Mouse (Mus musculus) retina, embryonic 14.5 days (tissue): ENCODE results near the gene Dclk2.
A peak's percentile ranks its signal among the peaks of the same experiment; 100 is the strongest.

ENCODE experiments used
- DNase-seq: peaks from one replicate; pipeline ENCODE4 v3.0.0-alpha.2; 2015; ENCODE audit warnings: low spot score

Gene Dclk2

GRCm38 (mm10) chr3:86797871-86798460, 122.7 kb downstream of the Dclk2 start:
- no peak for DNase-seq

DNA sequence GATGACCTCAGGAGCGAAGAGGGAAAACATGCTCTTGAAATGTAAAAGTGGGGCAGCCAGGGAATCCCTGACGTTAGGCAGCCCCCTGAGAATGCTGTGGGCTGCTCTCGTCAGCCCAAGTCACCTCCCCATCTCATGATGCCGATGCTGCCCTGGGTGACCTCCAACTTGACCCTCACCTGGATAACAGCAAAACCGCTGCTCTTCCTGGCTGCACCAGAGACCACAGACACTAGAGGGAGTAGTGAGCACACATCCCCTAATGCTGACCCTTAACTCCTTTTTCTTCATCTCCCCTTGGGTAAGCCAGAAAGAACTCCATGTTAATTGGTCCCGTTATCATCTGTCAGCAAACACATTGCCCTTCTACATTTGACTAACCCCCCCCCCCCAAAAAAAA, 123.9 kb downstream of the Dclk2 start:
- DNase-seq: peak; percentile 68

DNA sequence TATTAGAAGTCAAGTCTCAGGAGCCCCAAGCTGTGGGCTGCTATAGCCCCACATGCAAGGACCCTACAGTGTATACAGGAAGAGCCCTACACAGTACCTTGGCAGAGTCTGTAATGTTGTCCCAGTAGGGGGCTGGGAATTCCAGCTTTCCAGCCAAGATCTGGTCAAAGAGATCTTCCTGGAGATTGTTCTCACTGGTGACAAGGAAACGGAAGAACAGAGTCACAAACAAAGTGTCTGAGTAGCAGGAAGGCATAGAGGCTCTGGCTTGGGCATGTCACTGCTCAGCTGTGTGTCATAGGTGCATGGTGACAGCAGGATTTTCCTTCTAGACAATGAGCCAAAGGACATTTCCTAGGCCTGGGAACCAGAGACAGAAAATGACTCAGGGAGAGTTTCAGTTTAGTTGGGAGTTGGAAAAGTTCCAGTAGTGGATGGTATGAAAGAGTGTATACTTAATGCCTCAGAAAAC, 126.9 kb downstream of the Dclk2 start:
- DNase-seq: no peak

- DNase-seq: no peak
These were observed 127.4 kb downstream of the Dclk2 start for GRCm38 (mm10) chr3:86793264-86793663.

- DNase-seq: peak; percentile 11
These were observed 130.9 kb downstream of the Dclk2 start for GRCm38 (mm10) chr3:86789752-86790151.

- DNase-seq: peak; percentile 91
These were observed 131.9 kb downstream of the Dclk2 start for GRCm38 (mm10) chr3:86788711-86789110.

DNA sequence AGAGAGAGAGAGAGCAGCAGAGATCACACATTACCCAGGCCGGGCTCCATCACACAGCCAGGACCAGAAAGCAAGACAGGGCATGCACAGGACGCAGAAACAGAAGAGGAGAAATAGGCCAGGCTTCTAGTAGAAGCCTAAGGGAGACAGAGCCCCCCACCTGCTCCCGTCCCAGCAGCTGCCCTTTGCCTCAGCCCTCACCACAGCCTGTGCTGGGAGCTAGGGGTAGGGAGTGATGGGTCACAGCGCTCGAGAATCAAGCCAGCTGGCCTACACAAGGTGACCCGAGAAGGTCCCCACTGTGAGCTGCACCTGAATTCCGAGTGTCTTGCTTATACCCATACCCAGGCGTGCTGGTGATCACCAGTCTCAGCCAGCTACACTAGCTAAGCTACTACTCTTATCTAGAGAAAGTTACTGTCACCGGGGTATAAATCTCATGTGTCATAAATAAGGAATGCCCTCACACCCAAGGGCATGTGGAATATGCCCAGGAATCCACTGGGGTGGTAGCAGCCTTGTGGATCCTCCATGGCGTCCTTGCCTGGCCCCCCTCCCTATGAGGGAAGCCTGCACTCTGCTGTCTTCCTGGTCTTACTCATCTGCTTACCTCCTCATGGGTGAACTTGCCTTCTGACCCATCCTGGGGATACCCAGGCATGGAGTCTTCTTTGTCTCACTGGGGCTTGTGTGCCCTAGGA, 133.1 kb downstream of the Dclk2 start:
- DNase-seq: no peak

- DNase-seq: peak; percentile 22
These were observed 133.8 kb downstream of the Dclk2 start for GRCm38 (mm10) chr3:86786845-86787351.

DNA sequence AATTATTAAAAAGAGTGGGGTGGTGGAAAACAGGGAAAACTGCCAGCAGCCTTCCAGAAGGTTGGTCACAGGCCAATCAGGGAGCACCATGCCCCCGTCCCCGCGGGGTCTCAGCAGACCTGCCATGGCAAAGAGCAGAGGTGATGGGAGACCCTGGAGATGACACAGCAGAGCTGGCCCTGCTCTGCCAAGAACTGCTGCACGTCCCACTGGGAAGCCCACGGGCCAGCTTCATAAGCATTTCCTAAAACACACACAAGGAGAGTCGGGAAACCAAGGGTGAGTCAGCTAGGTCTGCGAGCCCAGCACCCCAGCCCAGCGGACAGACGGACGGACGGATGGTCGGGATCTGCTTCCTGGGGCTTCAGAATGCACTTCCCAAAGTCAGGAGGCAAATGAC, 134.4 kb downstream of the Dclk2 start:
- no peak for DNase-seq

DNA sequence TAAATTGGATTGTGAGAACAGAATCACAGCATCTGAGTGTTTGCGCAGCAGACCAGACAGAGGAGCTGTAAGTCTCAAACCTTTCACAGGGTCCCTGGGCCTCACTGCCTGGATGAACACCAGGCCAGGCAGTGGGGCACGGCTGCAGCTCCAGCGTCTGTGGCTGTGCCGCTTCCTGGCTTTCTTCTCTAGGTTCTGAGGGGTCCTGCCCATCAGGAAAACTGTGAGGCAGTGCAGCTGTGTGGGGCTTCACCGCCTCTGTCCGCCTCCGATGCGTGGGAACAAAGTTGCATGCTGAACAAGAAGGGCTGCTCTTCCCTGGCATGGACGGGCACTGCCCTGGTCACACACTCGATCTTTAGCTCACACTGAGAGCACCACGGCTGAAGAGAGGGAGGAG, 135.7 kb downstream of the Dclk2 start:
- no peak for DNase-seq

- no peak for DNase-seq
These were observed 136.6 kb downstream of the Dclk2 start for GRCm38 (mm10) chr3:86784051-86784450.

DNA sequence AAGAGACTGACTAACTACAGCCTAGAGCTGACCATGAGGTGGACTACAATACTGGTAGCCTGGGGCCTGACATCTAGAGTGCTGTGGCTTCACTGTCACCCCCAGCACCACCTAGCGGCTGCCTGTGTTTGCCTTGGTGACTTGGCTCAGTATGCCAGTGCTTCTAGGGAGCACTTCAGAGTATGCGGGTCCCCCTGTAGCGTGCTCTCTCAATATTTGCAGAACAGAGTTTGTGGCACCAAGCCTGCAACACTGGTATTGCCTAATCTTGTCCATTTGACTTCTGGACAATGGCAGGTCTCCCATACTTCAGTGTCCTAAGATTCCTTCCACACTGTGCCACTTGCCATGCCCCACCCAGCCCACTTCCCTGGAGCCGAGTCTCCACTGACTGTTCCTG, 140.9 kb downstream of the Dclk2 start:
- DNase-seq: no peak

DNA sequence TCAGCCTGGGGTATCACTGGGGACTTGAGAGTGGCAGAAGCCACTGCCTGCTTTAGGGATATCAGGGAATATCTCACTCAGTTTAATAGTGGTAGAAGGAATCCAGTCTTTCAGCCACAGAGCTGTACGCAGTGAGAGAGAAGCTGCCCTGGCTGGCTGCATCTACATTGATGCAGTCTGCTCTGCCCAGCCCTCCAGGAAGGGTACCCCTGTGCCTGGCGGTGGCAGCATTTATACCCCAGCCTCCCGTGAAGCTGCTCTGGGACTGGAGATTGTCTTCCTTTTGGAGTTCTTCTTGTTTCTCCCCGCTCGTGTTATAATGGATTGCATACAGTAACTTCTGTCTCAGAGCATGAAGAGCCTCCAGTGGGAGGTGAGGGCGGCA, 145.2 kb downstream of the Dclk2 start:
- DNase-seq: no peak

- no peak for DNase-seq
These were observed 145.8 kb downstream of the Dclk2 start for GRCm38 (mm10) chr3:86774566-86775443.

- no peak for DNase-seq
These were observed 151.7 kb downstream of the Dclk2 start for GRCm38 (mm10) chr3:86768969-86769368.

DNA sequence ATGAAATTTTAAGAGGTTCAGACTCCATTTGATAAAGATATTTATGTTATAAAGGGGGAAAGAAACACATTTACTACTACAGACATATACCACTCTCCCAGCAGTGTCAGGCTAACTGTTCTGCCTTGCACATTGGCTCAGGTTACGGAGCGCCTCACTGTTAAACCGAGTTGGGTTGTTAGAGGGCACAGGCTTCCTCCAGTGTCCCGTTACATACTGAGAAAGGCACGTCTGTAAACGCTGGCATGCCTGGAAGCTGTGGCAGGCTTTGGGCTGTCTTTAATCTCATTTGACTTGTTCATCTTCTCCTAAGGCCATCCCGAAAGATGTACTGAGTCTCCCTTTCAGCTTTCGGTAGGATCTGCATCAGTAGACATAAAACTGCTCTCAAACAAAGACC, 152.1 kb downstream of the Dclk2 start:
- DNase-seq: no peak

- DNase-seq: no peak
These were observed 158.2 kb downstream of the Dclk2 start for GRCm38 (mm10) chr3:86762456-86762855.

DNA sequence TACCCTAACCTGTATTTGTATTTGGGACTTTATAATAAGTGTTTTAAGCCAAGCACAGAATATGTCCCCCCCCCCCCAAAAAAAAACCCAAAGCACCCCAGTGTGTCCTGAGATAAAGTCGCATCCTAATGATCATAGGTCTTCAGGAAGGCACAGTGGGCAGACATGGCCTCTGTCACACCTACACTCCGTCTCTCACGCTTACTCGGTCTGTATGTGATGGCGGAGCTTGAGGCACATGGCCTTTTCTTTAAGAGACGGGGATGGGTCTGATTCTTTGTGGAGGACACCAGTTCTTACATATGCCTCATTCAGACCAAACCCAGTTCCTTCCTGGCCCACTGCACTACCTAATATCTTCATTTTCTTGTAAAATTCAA, 158.6 kb downstream of the Dclk2 start:
- DNase-seq: no peak

DNA sequence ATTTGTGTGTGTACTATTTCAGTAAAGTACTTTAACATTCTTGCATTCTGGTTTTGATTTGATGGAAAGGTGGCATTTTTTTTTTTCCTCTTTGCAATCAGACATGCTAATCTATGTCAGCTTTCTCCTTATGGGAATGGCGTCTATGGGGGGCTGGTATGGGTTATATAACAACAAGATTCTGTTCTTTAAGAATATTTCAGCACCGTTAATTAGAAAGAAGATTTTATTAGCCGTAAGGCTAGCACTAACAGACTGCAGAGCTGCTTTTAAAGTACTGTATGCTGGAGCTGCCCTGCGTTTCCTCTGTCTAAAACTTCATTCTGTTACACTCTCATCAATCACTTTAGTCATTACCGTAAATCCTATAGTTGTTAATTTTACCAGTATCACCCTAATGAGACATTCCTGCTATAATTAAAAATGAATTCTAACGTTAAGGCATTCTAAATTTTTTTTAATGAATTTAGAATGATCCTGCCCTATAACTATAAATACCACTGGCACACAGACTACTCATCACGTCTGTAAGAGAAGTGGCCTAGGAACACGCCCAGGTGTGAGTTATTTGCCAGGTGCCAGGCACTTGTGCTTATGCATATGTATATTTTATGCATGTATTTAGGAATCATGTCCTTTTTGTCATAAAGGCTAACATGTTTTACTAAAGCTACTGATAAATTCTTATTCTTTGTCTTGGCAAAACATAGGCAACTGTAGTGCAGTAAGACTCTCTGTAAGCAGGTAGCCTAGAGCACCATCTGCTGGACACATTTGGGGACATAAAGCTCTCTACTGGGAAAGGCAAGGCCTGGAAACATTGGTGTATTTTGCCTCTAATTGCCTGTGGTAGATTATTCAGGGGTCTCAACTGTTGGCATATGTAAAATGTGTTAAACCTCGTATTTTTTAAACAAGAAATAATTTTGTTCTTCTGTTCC, 159.3 kb downstream of the Dclk2 start:
- peak; percentile 94 for DNase-seq

DNA sequence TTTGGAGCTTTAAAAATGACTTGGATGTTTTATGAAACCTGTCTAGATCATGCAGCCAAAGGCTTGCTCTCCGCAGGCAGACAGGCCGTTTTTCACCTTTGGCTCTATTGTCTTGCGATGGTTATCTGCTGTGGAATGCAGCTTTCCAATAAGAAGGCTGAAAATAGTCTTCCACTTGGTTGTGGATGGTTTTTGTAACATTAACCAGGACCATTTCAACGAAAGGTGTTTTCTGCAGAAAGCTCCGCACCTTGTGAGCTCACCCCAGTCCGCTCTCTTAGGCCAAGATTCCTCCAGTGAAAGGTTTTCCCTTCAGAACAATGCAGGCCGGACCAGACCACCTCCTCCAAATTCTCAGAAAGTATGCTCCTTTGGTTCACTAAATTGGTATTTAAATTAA, 160.2 kb downstream of the Dclk2 start:
- peak; percentile 41 for DNase-seq

DNA sequence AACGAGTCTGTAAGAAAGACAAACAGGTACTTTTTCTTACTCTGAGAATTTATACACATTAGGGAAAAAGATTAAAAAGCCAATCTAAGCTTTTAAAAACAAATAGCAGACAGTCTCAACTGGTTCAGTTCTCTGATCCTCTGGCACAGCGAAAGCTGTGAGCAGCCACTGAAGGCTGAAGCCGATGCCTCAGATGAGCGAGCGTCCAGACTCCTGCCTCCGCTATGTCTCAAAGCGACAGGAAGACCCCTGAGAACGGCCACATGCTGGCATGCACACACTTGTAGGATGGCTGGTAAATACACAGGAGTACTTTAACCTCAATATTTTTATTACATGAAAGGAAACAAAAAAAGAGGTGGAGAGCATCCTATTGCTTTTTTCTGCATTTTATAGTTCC, 160.8 kb downstream of the Dclk2 start:
- peak; percentile 67 for DNase-seq

- DNase-seq: peak; percentile 52
These were observed 161.3 kb downstream of the Dclk2 start for GRCm38 (mm10) chr3:86759383-86759782.
